Mouse (Mus musculus): Measurements from ENCODE around the gene Prss32. TPM values are rescaled to one million over a fixed set of nuclear protein-coding genes. Genes with fewer than 3 reads are reported as not detected.
"Not testable (repeated sequence)": the region's sequence is repeated elsewhere in the genome, so short reads cannot be mapped to it uniquely, and the experiment has no call there.

Gene Prss32
- polyA plus RNA-seq, 1 experiment from 2014 or later, result 14.5 TPM

GRCm38 (mm10) chr17:23880576-23880975 lies 36.9 kb downstream of the Prss32 start, which contains the start of the genes Dcpp1 and Dcpp2:
Gene Dcpp1, plus strand, starts transcription at chr17:23880876.
Gene Dcpp2, plus strand, starts transcription at chr17:23880880.
- H3K27ac ChIP-seq (ENCODE audit: low read length); H3K4me1 ChIP-seq (ENCODE audit: control insufficient read depth, insufficient read depth, low read length); H3K36me3 ChIP-seq (ENCODE audit: control insufficient read depth, insufficient read depth, low read length); H3K27me3 ChIP-seq (replicated peaks; ENCODE audit: control insufficient read depth, insufficient read depth, low read length); H3K4me2 ChIP-seq (ENCODE audit: low read depth, low read length); H3K9me3 ChIP-seq (ENCODE audit: control insufficient read depth, low read length); H3K4me3 ChIP-seq (ENCODE audit: low read length); H3K9ac ChIP-seq (ENCODE audit: low read depth, low read length); ATAC-seq: not testable (repeated sequence)
- 73% methylated on average over 4 of the region's 4 CpGs for WGBS

Small RNA genes lying within 50 kb of the gene (microRNA-seq; reads per million reads assigned to microRNA genes)
- 1.1 reads per million for gene Mir5125

Other genes starting within 250 kb of the Prss32 start
- 8.6 and 8.8 TPM in 2 replicates for gene Zfp13, start 244.4 kb upstream of the Prss32 start, polyA plus RNA-seq (2015; fragmentation: Nextera tagmentation; extraction: Ambion mirVana)
- 0.09 TPM in 1 of 2 replicates, not detected in the other for gene Zscan10, start 243.0 kb upstream of the Prss32 start, polyA plus RNA-seq (2015; fragmentation: Nextera tagmentation; extraction: Ambion mirVana)
- gene Mmp25, start 198.6 kb upstream of the Prss32 start, polyA plus RNA-seq (2015; fragmentation: Nextera tagmentation; extraction: Ambion mirVana), result 0.64 and 0.70 TPM in 2 replicates
- gene Bicdl2, start 183.3 kb upstream of the Prss32 start, polyA plus RNA-seq (2015; fragmentation: Nextera tagmentation; extraction: Ambion mirVana), result 5.8 and 6.5 TPM in 2 replicates
- 81.0 and 87.3 TPM in 2 replicates for gene Hcfc1r1, start 170.3 kb upstream of the Prss32 start, polyA plus RNA-seq (2015; fragmentation: Nextera tagmentation; extraction: Ambion mirVana)
- gene Thoc6, start 170.0 kb upstream of the Prss32 start, polyA plus RNA-seq (2015; fragmentation: Nextera tagmentation; extraction: Ambion mirVana), result 42.4 and 46.1 TPM in 2 replicates
- 19.3 and 22.8 TPM in 2 replicates for gene Tnfrsf12a, start 166.4 kb upstream of the Prss32 start, polyA plus RNA-seq (2015; fragmentation: Nextera tagmentation; extraction: Ambion mirVana)
- gene Cldn6, start 164.6 kb upstream of the Prss32 start, polyA plus RNA-seq (2015; fragmentation: Nextera tagmentation; extraction: Ambion mirVana), result 18.9 and 23.3 TPM in 2 replicates
- gene Cldn9, start 159.8 kb upstream of the Prss32 start, polyA plus RNA-seq (2015; fragmentation: Nextera tagmentation; extraction: Ambion mirVana), result 1.8 and 1.9 TPM in 2 replicates
- gene 1520401A03Rik, start 121.1 kb upstream of the Prss32 start, polyA plus RNA-seq (2015; fragmentation: Nextera tagmentation; extraction: Ambion mirVana), result not detected in 2 replicates
- 36.9 and 44.6 TPM in 2 replicates for gene Pkmyt1, start 117.5 kb upstream of the Prss32 start, polyA plus RNA-seq (2015; fragmentation: Nextera tagmentation; extraction: Ambion mirVana)
- gene Paqr4, start 103.0 kb upstream of the Prss32 start, polyA plus RNA-seq (2015; fragmentation: Nextera tagmentation; extraction: Ambion mirVana), result 23.5 and 25.3 TPM in 2 replicates
- gene Kremen2, start 98.0 kb upstream of the Prss32 start, polyA plus RNA-seq (2015; fragmentation: Nextera tagmentation; extraction: Ambion mirVana), result 0.44 and 0.51 TPM in 2 replicates
- gene Flywch1, start 72.3 kb upstream of the Prss32 start, polyA plus RNA-seq (2015; fragmentation: Nextera tagmentation; extraction: Ambion mirVana), result 44.5 and 44.9 TPM in 2 replicates
- gene Flywch2, start 57.8 kb upstream of the Prss32 start, polyA plus RNA-seq (2015; fragmentation: Nextera tagmentation; extraction: Ambion mirVana), result 9.8 and 14.9 TPM in 2 replicates
- gene Srrm2, start 53.3 kb upstream of the Prss32 start, polyA plus RNA-seq (2015; fragmentation: Nextera tagmentation; extraction: Ambion mirVana), result 319 and 373 TPM in 2 replicates
- gene Elob, start 14.7 kb upstream of the Prss32 start, polyA plus RNA-seq (2015; fragmentation: Nextera tagmentation; extraction: Ambion mirVana), result 836 and 930 TPM in 2 replicates
- 0.17 TPM in 1 of 2 replicates, not detected in the other for gene Prss33, start 7.8 kb upstream of the Prss32 start, polyA plus RNA-seq (2015; fragmentation: Nextera tagmentation; extraction: Ambion mirVana)
- 2.7 and 3.4 TPM in 2 replicates for gene Prss41, start 317 bp downstream of the Prss32 start, polyA plus RNA-seq (2015; fragmentation: Nextera tagmentation; extraction: Ambion mirVana)
- gene Prss21, start 24.2 kb downstream of the Prss32 start, polyA plus RNA-seq (2015; fragmentation: Nextera tagmentation; extraction: Ambion mirVana), result not detected in 2 replicates
- not detected in 2 replicates for gene Dcpp1, start 37.0 kb downstream of the Prss32 start, polyA plus RNA-seq (2015; fragmentation: Nextera tagmentation; extraction: Ambion mirVana)
- not detected in 2 replicates for gene Dcpp2, start 37.0 kb downstream of the Prss32 start, polyA plus RNA-seq (2015; fragmentation: Nextera tagmentation; extraction: Ambion mirVana)
- not detected in 2 replicates for gene Dcpp3, start 73.6 kb downstream of the Prss32 start, polyA plus RNA-seq (2015; fragmentation: Nextera tagmentation; extraction: Ambion mirVana)
- not detected in 2 replicates for gene Sbp, start 97.8 kb downstream of the Prss32 start, polyA plus RNA-seq (2015; fragmentation: Nextera tagmentation; extraction: Ambion mirVana)
- gene Sbpl, start 111.4 kb downstream of the Prss32 start, polyA plus RNA-seq (2015; fragmentation: Nextera tagmentation; extraction: Ambion mirVana), result not detected in 2 replicates
- gene Prss30, start 136.7 kb downstream of the Prss32 start, polyA plus RNA-seq (2015; fragmentation: Nextera tagmentation; extraction: Ambion mirVana), result 3.2 and 4.3 TPM in 2 replicates
- gene Prss22, start 154.2 kb downstream of the Prss32 start, polyA plus RNA-seq (2015; fragmentation: Nextera tagmentation; extraction: Ambion mirVana), result 0.13 and 0.26 TPM in 2 replicates
- 0.11 and 0.17 TPM in 2 replicates for gene Prss27, start 194.3 kb downstream of the Prss32 start, polyA plus RNA-seq (2015; fragmentation: Nextera tagmentation; extraction: Ambion mirVana)
- 69.7 and 70.0 TPM in 2 replicates for gene Kctd5, start 229.6 kb downstream of the Prss32 start, polyA plus RNA-seq (2015; fragmentation: Nextera tagmentation; extraction: Ambion mirVana)